Mouse (Mus musculus) induced T-regulatory cell, adult 2 months (primary cell): Measurements from ENCODE around the gene Spata1.

ENCODE experiments used
- DNase-seq: peaks from one replicate; pipeline ENCODE4 v3.0.0-alpha.2; 2012; ENCODE audit warnings: low read depth

The Spata1 gene

DNA sequence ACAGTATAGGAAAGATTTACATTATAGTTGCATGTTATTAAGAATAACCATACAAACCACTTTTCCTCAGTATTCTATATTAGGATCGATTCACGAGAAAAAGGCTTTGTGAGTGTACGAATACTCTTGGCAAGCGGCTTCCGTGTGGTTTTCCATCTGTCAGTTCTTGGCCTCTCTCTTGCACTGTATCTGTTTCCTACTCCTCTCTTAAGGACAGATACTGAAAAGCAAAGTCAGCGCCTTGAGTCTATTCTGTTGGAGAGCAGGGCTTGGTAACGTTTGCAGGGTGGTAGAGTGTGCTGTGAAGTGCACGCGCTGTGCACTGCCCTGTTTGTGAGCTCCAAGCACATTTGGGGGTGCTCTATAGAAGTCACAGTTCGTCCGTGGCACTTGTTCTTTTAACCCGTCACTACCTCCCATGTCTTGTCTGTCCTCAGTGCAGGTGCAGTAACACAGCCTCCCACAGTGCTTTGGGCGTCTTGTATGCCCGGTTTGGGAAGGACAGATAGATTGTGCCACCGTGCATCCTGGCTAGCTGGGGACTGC, 79.5 kb downstream of the Spata1 start:
- DNase-seq = no peak

GRCm38 (mm10) chr3:146419534-146419933, 80.0 kb downstream of the Spata1 start:
- DNase-seq = no peak

DNA sequence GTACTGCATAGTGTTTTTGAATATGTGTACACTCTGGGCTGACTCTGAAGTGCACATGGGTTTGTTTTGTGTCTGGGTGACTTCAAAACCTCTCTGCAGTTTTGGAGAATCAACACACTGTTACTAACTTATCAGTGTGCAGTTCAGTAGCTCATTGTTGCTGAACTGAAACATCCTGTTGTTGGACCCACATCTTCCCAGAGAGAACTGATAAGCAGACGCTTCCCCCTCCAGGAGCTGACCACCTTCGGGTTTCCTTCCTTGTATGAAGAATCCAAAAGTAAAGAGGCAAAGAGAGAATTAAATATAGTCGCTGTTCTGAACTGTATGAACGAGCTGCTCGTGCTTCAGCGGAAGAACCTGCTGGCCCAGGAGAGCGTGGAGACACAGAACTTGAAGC, 80.7 kb downstream of the Spata1 start:
- DNase-seq = no peak

- no peak for DNase-seq
Observed at GRCm38 (mm10) chr3:146417873-146418272, 81.7 kb downstream of the Spata1 start.

DNA sequence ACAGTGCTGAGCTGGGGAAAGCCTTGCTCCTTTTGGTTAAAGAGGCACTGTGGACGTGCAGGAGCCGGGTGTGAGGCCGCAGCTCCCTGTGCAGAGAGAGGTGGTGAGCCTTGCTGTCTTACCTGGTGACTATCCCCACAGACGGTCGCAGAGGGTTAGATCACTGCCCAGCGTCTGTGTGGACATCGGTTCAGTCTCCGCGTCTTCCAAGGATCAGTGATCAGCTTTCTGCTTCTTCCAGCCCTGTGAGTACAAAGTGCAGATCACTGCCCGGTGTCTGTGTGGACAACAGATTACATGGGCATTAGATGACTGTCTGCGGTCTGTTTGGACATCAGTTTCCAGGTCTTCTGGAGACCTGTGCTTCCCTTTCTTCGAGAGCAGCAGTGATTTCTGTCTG, 85.0 kb downstream of the Spata1 start:
- no peak for DNase-seq

- no peak for DNase-seq
Observed at GRCm38 (mm10) chr3:146413992-146414391, 85.6 kb downstream of the Spata1 start.

- no peak for DNase-seq
Observed at GRCm38 (mm10) chr3:146413016-146413415, 86.5 kb downstream of the Spata1 start.

DNA sequence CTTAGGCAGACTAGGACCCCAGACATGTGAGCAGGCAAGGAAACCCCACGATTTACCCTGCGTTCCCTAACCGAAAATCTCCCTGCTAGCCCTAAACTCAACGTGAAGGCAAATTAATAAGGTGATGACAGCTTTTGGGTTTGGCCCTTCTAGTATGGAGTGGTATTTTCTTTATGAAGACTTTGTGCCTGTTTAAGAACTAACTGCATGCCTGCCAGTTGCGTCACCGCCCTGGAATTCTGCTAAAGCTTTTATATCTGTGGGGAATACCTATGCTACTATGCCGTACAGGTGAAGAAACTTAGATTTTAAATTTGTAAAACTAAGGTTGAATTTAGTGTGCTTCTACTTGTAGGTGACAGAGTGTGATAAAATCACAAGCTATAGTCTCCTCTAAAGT, 87.1 kb downstream of the Spata1 start:
- no peak for DNase-seq

GRCm38 (mm10) chr3:146412008-146412407, 87.5 kb downstream of the Spata1 start:
- no peak for DNase-seq

DNA sequence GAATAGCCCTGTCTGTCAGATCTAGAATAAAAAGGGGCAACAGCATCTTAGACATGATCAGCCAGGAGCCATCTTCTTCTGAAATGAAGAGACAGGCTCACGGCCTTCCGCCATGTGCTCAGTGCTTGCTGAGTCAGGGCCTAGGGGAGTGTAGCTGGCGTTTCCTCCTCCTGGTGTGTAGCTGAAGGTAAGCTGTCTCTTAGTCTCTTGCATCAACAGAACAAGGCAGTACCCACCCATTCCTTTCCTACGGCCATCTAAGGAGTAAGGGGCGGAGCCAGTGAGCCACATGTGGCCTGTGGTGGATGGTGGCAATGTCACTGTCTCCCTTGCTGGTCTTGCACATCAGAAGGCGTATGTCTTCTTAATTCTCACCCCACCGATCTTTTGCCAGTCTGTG, 89.4 kb downstream of the Spata1 start:
- DNase-seq = no peak
